Mouse (Mus musculus) testis, postnatal 14 days (tissue): ENCODE data around the gene Phactr4.
A peak's percentile ranks its signal among the peaks of the same experiment; 100 is the strongest.

Experiments used
- DNase-seq: peaks from one replicate; pipeline ENCODE4 v3.0.0; 2021; ENCODE audit warnings: low spot score

Phactr4 gene

GRCm38 (mm10) chr4:132367480-132368201 lies 54.6 kb downstream of the Phactr4 start:
- DNase-seq = no peak

DNA sequence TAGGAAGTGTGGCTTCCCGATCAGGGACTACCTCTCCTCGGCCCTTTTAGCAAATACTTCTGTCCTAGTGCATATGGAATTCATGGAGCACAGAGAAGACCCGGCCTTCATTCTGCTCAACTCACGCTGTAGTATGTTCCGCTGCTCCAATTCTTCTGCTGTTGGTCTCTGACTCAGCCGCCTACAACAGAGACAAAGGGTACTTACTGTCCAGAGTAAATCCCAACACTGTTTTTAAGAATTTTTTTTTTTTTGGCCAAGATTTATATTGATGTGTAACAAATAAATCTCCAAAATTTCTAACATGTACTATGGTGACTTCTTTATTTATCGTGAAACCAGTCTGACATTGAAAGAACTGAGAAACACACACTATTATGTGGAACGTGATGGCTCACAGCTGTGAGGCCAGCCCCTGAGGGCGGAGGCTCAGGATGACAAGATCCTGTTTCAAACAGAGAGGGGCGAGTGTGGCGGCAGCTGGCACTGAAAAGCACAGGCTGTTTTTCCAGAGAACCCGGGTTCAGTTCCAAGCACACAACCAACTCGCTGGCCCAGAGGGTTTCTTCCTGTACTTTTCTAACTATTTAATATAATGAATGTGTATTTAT lies 56.7 kb downstream of the Phactr4 start:
- no peak for DNase-seq

- DNase-seq = no peak
Measured at GRCm38 (mm10) chr4:132363487-132363886, 58.8 kb downstream of the Phactr4 start.

- no peak for DNase-seq
Measured at GRCm38 (mm10) chr4:132359510-132359909, 62.8 kb downstream of the Phactr4 start.

DNA sequence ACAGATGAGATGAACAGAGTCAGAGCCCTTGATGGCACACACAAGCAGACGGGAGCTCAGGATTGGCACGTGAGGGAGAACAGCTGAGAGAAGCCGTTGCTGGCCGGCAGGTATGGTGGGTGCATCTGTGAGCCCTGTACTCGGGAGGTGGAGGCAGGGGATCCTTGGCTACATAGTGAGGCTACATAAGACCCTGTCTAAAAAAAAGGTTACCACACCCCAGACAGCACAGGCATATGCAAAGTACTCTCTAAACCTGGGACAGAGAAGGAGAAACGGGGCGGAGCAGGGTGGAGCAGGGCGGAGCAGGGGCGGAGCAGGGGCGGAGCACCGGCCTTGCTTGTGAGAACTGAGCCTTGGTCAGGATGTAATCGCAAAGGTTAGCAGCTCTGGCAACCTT lies 66.1 kb downstream of the Phactr4 start:
- peak; percentile 80 for DNase-seq

- peak; percentile 38 for DNase-seq
Measured at GRCm38 (mm10) chr4:132355403-132355802, 66.9 kb downstream of the Phactr4 start.

- peak; percentile 55 for DNase-seq
Measured at GRCm38 (mm10) chr4:132354571-132354970, 67.7 kb downstream of the Phactr4 start.

- peak; percentile 90 for DNase-seq
Measured at GRCm38 (mm10) chr4:132353481-132353885, 68.8 kb downstream of the Phactr4 start, which contains the start of gene Rcc1. TSS of gene Rcc1 (minus strand) at chr4:132353605.

GRCm38 (mm10) chr4:132352739-132353138 lies 69.5 kb downstream of the Phactr4 start:
- no peak for DNase-seq

- no peak for DNase-seq
Measured at GRCm38 (mm10) chr4:132351401-132351800, 70.9 kb downstream of the Phactr4 start.

GRCm38 (mm10) chr4:132350854-132351253 lies 71.4 kb downstream of the Phactr4 start:
- DNase-seq = no peak

DNA sequence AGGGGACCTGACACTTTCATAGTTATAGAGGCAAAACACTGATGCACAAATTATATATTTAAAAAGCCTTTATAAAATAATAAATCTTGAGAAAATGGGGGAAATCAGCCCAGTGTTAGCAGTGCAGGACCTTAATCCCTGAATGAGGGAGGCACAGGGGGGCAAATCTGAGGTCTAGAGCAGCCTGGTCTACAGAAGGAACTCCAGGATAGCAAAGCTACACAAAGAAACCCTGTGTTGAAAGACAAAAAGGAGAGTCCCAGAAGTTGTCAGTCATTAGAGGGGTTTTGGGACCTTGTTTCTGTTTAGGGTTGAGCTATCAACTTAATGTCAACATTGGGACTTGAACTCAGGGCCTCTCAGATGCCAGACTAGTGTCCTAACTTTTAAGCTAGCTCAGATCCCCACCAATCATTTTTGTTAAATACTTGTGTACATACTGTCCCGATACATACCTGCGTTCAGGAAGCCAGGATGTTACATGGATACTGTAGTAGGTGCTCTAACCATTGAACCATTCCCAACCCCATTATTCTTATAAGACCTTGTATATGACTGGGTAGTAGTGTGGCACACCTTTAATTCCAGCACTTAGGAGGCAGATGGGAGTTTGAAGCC lies 72.1 kb downstream of the Phactr4 start:
- DNase-seq = no peak

DNA sequence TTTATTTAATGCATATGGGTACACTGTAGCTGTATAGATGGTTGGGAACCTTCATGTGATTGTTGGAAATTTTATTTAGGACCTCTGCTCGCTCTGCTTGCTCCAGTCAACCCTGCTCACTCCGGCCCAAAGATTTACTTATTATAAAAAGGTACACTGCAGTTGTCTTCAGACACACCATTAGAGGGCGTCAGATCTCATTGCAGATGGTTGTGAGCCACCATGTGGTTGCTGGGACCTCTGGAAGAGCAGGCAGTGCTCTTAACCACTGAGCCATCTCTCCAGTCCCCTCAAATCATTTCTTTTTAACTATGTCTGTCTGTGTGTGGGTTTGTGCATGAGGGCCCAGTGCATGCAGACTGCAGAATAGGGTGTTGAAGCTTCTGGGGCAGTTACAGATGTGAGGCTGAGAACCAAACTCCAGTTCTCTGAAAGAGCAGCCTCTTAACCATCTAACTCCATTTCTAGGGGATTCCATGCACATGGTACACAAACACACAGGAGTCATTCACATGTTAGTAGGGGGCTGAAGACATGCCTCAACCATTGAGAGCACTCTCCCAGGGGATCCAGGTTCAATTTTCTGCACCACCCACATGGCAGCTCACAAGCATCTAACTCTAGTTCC lies 72.7 kb downstream of the Phactr4 start:
- no peak for DNase-seq

GRCm38 (mm10) chr4:132346661-132347060 lies 75.6 kb downstream of the Phactr4 start:
- no peak for DNase-seq

DNA sequence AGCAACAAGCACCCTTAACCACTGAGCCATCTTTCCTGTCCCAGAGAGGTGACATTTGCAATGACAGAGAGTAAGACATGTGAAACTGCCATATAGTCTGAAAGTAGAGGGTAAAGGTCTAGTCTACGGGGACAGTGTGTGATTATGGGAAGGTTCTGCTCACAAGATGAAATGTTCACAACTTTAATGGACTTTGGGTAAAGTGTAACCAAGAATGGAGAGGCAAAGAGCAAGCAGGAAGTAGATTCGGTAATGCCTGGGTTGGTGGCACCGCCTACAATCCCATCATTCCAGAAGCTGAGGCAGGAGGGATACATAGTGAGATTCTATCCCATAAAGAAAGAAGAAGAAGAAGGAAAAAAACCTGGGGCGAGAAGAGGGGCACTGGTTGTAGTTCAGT lies 76.0 kb downstream of the Phactr4 start:
- no peak for DNase-seq

DNA sequence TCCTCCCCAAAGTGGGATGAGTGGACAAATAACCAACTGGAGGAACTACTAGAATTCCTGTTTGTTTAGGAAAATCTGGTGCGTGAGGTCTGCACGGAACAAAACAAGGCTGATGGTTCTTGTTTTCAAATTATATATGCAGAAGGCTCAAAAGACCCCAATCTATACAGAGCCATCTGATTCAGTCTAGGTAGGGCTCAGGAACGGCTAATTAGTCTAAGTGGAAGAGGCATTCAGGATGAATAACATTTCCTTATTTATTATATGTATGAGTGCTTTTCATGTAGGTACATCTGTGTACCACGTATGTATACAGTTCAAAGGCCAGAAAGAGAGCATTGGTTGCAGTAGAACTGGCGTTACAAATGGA lies 76.5 kb downstream of the Phactr4 start:
- DNase-seq = no peak

GRCm38 (mm10) chr4:132345135-132345842 lies 77.0 kb downstream of the Phactr4 start:
- peak; percentile 91 for DNase-seq

DNA sequence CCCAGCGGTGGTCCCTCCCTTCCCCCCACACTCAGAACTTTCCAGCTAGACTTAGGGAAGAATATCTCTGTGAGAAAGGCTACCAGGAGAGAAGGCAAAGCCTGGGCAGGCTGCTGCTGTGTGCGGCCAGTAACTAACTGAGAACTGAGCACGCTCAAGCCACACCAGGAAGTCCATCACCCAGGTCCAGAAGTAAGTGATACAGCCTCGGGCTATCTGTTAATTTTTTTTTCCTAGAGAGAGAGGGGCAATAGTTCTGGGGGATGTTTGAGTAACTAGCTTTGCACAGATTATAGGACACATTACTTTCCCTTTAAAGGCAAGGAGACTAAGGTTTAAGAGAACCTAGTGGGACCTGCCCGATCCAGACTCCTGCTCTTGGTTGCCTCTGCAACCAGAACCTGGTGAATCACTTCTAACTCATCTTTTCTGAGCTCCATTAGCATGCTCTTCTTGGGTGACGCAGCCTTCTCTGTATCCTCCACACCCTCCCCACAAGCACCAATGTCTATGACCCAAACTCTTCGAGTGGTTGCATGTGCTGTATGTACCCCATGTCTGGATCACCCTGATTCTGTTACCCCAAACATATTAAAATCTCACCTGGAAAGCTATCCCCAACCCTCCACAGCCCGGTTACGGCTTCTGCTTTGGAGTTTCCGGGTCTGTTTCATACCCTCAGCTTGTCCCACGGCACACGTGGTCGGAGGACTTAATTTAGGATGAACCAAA lies 77.7 kb downstream of the Phactr4 start:
- no peak for DNase-seq

DNA sequence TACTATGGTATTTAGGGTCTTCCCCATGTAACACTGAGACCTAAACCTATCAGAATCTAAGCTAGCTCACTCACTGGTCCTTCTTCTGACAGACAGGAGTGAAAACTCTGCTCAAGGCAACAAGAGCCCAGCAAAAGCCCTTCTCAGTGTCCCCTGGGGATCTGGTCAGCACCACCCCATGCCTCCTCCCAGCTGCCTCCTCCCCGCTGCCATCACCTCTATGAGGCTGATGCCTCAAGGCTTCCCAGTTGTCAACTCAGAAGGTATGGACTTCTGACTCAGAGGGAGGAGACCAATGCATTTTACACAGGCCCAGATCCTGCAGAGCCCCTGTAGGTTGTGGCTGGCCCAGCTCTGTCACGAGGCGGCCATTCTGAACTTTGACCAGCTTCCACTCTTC lies 80.8 kb downstream of the Phactr4 start:
- DNase-seq = no peak

DNA sequence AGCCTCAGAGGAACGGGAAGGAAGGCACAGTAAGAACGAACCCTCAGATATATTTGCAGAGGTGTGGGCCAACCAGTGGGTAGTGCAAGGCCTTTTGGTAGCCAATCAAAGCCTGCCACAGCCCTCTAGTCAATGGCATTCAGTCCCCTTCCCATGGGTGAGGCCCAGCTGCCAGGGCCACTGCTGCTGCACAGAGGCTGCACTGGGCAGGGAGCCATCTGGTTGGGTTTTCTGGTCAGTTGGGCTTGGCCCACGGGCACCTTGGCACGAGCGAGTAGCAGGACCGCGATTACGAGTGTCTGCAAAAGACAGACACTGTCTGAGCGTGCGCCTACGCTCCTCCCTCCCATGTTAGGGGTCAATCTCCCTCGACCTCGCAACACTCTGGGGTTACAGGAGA lies 83.3 kb downstream of the Phactr4 start:
- no peak for DNase-seq

DNA sequence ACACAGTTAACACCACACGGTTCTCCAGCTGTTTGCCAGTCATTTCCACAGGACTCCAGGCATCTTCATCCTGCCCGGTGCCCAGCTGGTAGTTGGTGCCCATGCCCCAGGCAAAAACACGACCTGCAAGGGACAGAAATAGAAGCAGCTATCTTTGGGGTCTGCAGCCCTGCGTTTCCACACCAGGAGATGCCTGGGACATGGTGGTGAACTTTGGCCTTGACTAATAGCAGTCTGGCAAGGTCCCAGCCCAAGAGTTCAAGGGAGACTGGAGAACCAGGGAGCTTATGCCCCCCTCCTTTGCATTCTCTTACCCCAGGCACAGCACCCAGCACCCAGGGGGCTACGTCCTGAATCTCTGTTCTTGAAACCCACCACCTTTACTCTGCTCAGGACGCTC lies 89.4 kb downstream of the Phactr4 start:
- no peak for DNase-seq

DNA sequence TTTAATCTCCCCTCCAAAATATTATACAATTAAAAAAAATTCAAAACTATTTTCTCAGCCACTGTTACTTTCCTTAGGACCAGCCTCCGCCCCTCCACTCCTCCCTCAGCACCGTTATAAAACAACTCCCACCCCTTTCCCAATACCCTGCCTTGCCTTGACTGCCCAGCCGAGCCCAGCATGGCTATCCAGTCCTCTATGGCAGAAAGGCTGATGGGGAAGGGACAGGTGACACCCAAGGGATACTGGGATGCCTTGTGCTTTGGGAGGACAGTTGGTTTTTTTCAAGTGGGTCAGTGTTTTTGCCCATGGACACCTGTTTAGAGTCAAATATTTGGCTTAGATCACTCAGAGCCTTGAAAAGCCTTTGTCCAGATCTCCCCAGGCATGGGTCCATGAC lies 90.3 kb downstream of the Phactr4 start:
- DNase-seq = no peak
